Mouse (Mus musculus) lung, adult 10 weeks (tissue): ENCODE data around the gene Endou. TPM values are rescaled to one million over a fixed set of nuclear protein-coding genes. Genes with fewer than 3 reads are reported as not detected.

Source experiments
- polyA plus RNA-seq: library from polyadenylated mRNA; stranded (reverse); fragments of 350-450 nt; fragmentation: Illumina TruSeq; extraction: RNeasy Lipid Tissue Mini Kit (QIAGEN cat#74804); gene quantifications from one replicate; pipeline ENCODE4 v1.2.3, GENCODE M21; 2014; ENCODE audit warnings: low read depth, low replicate concordance; ENCODE audit not compliant: insufficient read depth

Gene Endou
- 4.0 TPM for polyA plus RNA-seq

GRCm38 (mm10) chr15:97731111-97731510, at the start of gene Endou:
TSS of gene Endou (minus strand) at chr15:97731339.

GRCm38 (mm10) chr15:97778311-97779098, 47.4 kb upstream of the Endou start, which contains the start of gene Slc48a1:
TSS of gene Slc48a1 (plus strand) at chr15:97778520.

GRCm38 (mm10) chr15:97767280-97768186, 36.4 kb upstream of the Endou start, which contains the start of gene Rapgef3:
TSS of gene Rapgef3 (minus strand) at chr15:97767972.

GRCm38 (mm10) chr15:97705211-97706050, 25.7 kb downstream of the Endou start, which contains the start of gene Rpap3:
TSS of gene Rpap3 (minus strand) at chr15:97705825.

Other genes with a start within 250 kb of the Endou start
- gene Rpap3, start 25.5 kb downstream of the Endou start, polyA plus RNA-seq, result 11.8 TPM
- 26.6 TPM for gene Rapgef3, start 36.6 kb upstream of the Endou start, polyA plus RNA-seq
- 92.1 TPM for gene Slc48a1, start 47.2 kb upstream of the Endou start, polyA plus RNA-seq
- gene Hdac7, start 113.2 kb upstream of the Endou start, polyA plus RNA-seq, result 79.5 TPM
- gene Vdr, start 179.3 kb upstream of the Endou start, polyA plus RNA-seq, result 1.4 TPM
- gene Tmem106c, start 232.9 kb upstream of the Endou start, polyA plus RNA-seq, result 22.5 TPM